Mouse (Mus musculus): Measurements from ENCODE around the gene Ifna7.
A peak's percentile ranks its signal among the peaks of the same experiment; 100 is the strongest.
"Not testable (repeated sequence)": the region's sequence is repeated elsewhere in the genome, so short reads cannot be mapped to it uniquely, and the experiment has no call there.

The Ifna7 gene

DNA sequence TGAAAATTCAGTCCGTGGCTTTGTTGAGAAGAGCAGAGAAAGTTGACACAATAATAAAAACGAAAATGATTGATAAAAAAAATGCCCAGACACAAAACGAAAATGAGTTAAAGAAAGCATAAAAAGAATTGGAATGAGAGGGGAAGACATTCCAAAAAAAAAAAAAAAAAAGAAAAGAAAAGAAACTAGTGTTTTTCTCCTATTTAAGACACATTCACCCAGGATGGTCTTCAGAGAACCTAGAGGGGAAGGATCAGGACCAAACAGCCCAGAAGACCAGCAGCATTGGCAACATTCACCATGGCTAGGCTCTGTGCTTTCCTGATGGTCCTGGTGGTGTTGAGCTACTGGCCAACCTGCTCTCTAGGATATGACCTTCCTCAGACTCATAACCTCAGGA, at the start of gene Ifna7:
Gene Ifna7 (plus strand): TSS at position 301 of the 400 bp plus-strand sequence.
- no peak for ATAC-seq (ENCODE audit: low TSS enrichment)

- ATAC-seq (ENCODE audit: low TSS enrichment) = not testable (repeated sequence)
Measured at GRCm38 (mm10) chr4:88773534-88773933, 42.5 kb upstream of the Ifna7 start, which contains the start of gene Gm13290. Gm13290 (plus strand) TSS chr4:88773834.

GRCm38 (mm10) chr4:88776622-88777021, 39.4 kb upstream of the Ifna7 start, which contains the start of gene Gm13289:
Gm13289 (plus strand) TSS chr4:88776922.
- ATAC-seq (ENCODE audit: low TSS enrichment) = not testable (repeated sequence)

DNA sequence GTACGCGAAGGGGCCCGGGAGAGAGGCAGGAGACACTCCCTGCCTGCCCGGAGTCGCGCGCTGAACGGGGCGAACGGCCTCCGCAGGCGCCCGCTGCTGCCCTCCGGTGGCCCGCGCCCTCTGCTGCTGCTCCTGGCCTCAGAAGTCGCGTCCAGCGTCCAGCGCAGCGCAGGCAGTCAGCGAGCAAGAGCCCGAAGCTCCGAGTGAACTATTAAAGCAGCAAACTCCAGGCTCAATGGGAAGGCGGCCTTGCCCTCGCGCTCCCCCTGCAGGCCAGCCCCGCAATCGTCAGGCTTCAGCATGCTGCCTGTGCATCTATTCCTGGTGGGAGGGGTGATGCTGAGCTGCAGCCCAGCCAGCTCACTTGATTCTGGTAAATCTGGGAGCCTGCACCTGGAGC, 36.5 kb upstream of the Ifna7 start, which contains the start of gene Gm13272:
Gene Gm13272 (plus strand): TSS at position 301 of the 400 bp plus-strand sequence.
- not testable (repeated sequence) for ATAC-seq (ENCODE audit: low TSS enrichment)

GRCm38 (mm10) chr4:88780320-88780719, 35.7 kb upstream of the Ifna7 start:
- not testable (repeated sequence) for ATAC-seq (ENCODE audit: low TSS enrichment)

- ATAC-seq (ENCODE audit: low TSS enrichment) = not testable (repeated sequence)
Measured at GRCm38 (mm10) chr4:88781831-88782230, 34.2 kb upstream of the Ifna7 start, which contains the start of gene Ifnz. Ifnz (plus strand) TSS chr4:88782131.

GRCm38 (mm10) chr4:88782335-88782734, 33.7 kb upstream of the Ifna7 start:
- not testable (repeated sequence) for ATAC-seq (ENCODE audit: low TSS enrichment)

DNA sequence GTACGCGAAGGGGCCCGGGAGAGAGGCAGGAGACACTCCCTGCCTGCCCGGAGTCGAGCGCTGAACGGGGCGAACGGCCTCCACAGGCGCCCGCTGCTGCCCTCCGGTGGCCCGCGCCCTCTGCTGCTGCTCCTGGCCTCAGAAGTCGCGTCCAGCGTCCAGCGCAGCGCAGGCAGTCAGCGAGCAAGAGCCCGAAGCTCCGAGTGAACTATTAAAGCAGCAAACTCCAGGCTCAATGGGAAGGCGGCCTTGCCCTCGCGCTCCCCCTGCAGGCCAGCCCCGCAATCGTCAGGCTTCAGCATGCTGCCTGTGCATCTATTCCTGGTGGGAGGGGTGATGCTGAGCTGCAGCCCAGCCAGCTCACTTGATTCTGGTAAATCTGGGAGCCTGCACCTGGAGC, 30.6 kb upstream of the Ifna7 start, which contains the start of gene Gm13276:
Gene Gm13276 (plus strand): TSS at position 301 of the 400 bp plus-strand sequence.
- ATAC-seq (ENCODE audit: low TSS enrichment) = not testable (repeated sequence)

GRCm38 (mm10) chr4:88788402-88788801, 27.6 kb upstream of the Ifna7 start, which contains the start of gene Gm13277:
Gm13277 (plus strand) TSS chr4:88788632.
- not testable (repeated sequence) for ATAC-seq (ENCODE audit: low TSS enrichment)

DNA sequence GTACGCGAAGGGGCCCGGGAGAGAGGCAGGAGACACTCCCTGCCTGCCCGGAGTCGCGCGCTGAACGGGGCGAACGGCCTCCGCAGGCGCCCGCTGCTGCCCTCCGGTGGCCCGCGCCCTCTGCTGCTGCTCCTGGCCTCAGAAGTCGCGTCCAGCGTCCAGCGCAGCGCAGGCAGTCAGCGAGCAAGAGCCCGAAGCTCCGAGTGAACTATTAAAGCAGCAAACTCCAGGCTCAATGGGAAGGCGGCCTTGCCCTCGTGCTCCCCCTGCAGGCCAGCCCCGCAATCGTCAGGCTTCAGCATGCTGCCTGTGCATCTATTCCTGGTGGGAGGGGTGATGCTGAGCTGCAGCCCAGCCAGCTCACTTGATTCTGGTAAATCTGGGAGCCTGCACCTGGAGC, 24.8 kb upstream of the Ifna7 start, which contains the start of gene Gm13278:
Gene Gm13278 (plus strand): TSS at position 301 of the 400 bp plus-strand sequence.
- ATAC-seq (ENCODE audit: low TSS enrichment) = not testable (repeated sequence)

GRCm38 (mm10) chr4:88793936-88794675, 21.9 kb upstream of the Ifna7 start, which contains the start of gene Gm13275:
Gm13275 (plus strand) TSS chr4:88794487.
- not testable (repeated sequence) for ATAC-seq (ENCODE audit: low TSS enrichment)

DNA sequence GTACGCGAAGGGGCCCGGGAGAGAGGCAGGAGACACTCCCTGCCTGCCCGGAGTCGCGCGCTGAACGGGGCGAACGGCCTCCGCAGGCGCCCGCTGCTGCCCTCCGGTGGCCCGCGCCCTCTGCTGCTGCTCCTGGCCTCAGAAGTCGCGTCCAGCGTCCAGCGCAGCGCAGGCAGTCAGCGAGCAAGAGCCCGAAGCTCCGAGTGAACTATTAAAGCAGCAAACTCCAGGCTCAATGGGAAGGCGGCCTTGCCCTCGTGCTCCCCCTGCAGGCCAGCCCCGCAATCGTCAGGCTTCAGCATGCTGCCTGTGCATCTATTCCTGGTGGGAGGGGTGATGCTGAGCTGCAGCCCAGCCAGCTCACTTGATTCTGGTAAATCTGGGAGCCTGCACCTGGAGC, 18.9 kb upstream of the Ifna7 start, which contains the start of gene Gm13279:
Gene Gm13279 (plus strand): TSS at position 301 of the 400 bp plus-strand sequence.
- not testable (repeated sequence) for ATAC-seq (ENCODE audit: low TSS enrichment)

GRCm38 (mm10) chr4:88799365-88799764, 16.7 kb upstream of the Ifna7 start, which contains the start of gene Gm13285:
Gm13285 (plus strand) TSS chr4:88799665.
- not testable (repeated sequence) for ATAC-seq (ENCODE audit: low TSS enrichment)

DNA sequence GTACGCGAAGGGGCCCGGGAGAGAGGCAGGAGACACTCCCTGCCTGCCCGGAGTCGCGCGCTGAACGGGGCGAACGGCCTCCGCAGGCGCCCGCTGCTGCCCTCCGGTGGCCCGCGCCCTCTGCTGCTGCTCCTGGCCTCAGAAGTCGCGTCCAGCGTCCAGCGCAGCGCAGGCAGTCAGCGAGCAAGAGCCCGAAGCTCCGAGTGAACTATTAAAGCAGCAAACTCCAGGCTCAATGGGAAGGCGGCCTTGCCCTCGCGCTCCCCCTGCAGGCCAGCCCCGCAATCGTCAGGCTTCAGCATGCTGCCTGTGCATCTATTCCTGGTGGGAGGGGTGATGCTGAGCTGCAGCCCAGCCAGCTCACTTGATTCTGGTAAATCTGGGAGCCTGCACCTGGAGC, 13.1 kb upstream of the Ifna7 start, which contains the start of gene Gm13287:
Gene Gm13287 (plus strand): TSS at position 301 of the 400 bp plus-strand sequence.
- not testable (repeated sequence) for ATAC-seq (ENCODE audit: low TSS enrichment)

DNA sequence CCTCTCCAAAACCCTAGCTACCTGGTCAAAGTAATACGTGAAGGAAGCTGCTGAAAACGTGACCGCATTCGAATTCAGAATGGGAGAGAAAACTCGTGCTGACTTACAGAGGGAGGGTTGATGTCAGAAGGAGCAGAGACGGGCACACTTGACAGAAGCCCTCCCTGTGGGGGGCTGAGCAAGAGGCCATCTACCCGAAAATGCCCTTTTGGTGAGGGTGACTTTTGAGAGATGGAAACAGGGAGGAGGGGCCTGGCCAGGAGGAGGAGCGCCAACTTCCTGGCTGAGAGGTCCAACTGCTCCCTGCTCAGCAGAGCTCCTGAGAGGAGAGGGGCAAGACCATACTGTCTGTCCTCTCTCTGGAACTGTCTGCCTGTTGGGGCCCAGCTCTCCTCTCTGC, 10.8 kb upstream of the Ifna7 start, which contains the start of gene Gm13288:
Gene Gm13288 (plus strand): TSS at position 301 of the 400 bp plus-strand sequence.
- not testable (repeated sequence) for ATAC-seq (ENCODE audit: low TSS enrichment)

DNA sequence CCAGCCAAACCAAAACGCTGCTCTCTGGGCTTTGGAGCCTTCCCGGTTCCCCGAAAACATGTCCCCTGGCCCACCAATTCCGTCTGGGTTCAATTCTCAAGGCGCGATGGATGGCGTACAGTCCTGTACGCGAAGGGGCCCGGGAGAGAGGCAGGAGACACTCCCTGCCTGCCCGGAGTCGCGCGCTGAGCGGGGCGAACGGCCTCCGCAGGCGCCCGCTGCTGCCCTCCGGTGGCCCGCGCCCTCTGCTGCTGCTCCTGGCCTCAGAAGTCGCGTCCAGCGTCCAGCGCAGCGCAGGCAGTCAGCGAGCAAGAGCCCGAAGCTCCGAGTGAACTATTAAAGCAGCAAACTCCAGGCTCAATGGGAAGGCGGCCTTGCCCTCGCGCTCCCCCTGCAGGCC, 10.3 kb upstream of the Ifna7 start:
- not testable (repeated sequence) for ATAC-seq (ENCODE audit: low TSS enrichment)

DNA sequence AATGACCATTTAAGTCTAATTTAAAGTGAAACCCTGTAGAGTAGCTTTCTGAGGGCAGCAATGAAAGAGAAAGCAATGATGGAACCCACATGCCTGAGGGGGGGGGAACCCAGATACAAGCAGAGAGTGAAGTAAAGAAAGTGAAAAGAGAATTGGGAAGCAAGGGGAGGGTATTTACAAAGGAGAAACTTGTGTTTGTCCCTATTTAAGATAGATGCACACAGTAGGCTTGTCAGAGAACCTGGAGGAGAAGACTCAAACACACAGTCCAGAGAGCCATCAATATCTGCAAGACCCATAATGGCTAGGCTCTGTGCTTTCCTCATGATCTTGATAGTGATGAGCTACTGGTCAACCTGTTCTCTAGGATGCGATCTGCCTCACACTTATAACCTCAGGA, 3.6 kb downstream of the Ifna7 start, which contains the start of gene Ifna11:
Gene Ifna11 (plus strand): TSS at position 301 of the 400 bp plus-strand sequence.
- ATAC-seq (ENCODE audit: low TSS enrichment) = no peak

- ATAC-seq (ENCODE audit: low TSS enrichment) = peak; percentile 77
Measured at GRCm38 (mm10) chr4:88822995-88823394, 7.0 kb downstream of the Ifna7 start.

GRCm38 (mm10) chr4:88827116-88827515, 11.1 kb downstream of the Ifna7 start, which contains the start of gene Ifna6:
Ifna6 (plus strand) TSS chr4:88827416.
- ATAC-seq (ENCODE audit: low TSS enrichment) = not testable (repeated sequence)

DNA sequence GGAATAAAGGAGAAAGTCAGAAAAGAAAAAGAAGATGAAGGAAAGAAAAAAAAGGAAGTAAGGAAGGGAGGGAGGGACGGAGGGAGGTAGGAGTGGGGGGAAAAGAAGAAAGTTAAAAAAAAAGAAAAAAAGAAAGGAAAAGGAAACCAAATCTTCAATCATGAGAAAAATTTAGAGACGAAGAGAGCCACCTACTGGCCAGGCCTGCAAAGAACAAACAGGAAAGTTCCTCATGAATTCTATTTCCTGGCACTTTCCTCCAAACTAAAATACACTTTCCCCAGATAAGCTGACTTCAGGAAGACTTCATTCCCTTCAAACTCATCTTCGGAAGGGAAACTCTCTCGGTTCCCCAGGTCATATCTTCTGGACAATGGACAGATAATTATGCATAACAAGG, 14.5 kb downstream of the Ifna7 start:
- ATAC-seq (ENCODE audit: low TSS enrichment) = peak; percentile 67; the same call in 1 of the 2 replicates

- not testable (repeated sequence) for ATAC-seq (ENCODE audit: low TSS enrichment)
Measured at GRCm38 (mm10) chr4:88835225-88835624, 19.2 kb downstream of the Ifna7 start, which contains the start of gene Ifna5. Ifna5 (plus strand) TSS chr4:88835525.

- ATAC-seq (ENCODE audit: low TSS enrichment) = peak; percentile 57; the same call in 1 of the 2 replicates
Measured at GRCm38 (mm10) chr4:88838828-88839227, 22.8 kb downstream of the Ifna7 start.
